Mouse (Mus musculus) midbrain, embryonic 11.5 days (tissue): Measurements from ENCODE around the gene Atp11a. TPM values are rescaled to one million over a fixed set of nuclear protein-coding genes. Genes with fewer than 3 reads are reported as not detected.

Experiments used
- ATAC-seq: fragments of 200-750 bp; cut with Nextera tagmentation; 2 replicates; pipeline ENCODE4 v1.8.0; 2017; ENCODE audit warnings: moderate TSS enrichment, moderate library complexity; ENCODE audit not compliant: low FRiP score
- DNase-seq: peaks from one replicate; pipeline ENCODE4 v3.0.0; 2015; ENCODE audit warnings: low spot score; ENCODE audit errors: missing footprints
- H3K27ac ChIP-seq: fragments of 300-500 bp; sonication (generic); 2 replicates; pipeline ENCODE4 v1.5.1; 2014; ENCODE audit warnings: low read depth, low read length
- H3K27me3 ChIP-seq: fragments of 300-500 bp; sonication (generic); 2 replicates; pipeline ENCODE4 v1.6.1; 2014; ENCODE audit warnings: mild to moderate bottlenecking, low read length, moderate library complexity, mixed read lengths; ENCODE audit not compliant: control insufficient read depth, insufficient read depth
- H3K36me3 ChIP-seq: fragments of 300-500 bp; sonication (generic); 2 replicates; pipeline ENCODE4 v1.6.1; 2014; ENCODE audit warnings: mild to moderate bottlenecking, low read length, moderate library complexity, mixed read lengths; ENCODE audit not compliant: control insufficient read depth, insufficient read depth
- H3K4me1 ChIP-seq: fragments of 300-500 bp; sonication (generic); 2 replicates; pipeline ENCODE4 v1.6.1; 2014; ENCODE audit warnings: low read length; ENCODE audit not compliant: control insufficient read depth, insufficient read depth
- H3K4me2 ChIP-seq: fragments of 300-500 bp; sonication (generic); 2 replicates; pipeline ENCODE4 v1.6.1; 2014; ENCODE audit warnings: mild to moderate bottlenecking, moderate library complexity
- H3K4me3 ChIP-seq: fragments of 300-500 bp; sonication (generic); 2 replicates; pipeline ENCODE4 v1.5.1; 2014; ENCODE audit warnings: low read depth, low read length
- H3K9ac ChIP-seq: fragments of 300-500 bp; sonication (generic); 2 replicates; pipeline ENCODE4 v1.6.1; 2014; ENCODE audit warnings: low read length
- H3K9me3 ChIP-seq: fragments of 300-500 bp; sonication (generic); 2 replicates; pipeline ENCODE4 v1.6.1; 2016; ENCODE audit warnings: low read length; ENCODE audit not compliant: control insufficient read depth
- WGBS: fragments of 180-500 bp; shearing (Covaris S2); extraction: QIAGEN DNeasy Blood & Tissue Kit; methylation state at CpG from one replicate; pipeline ENCODE4 v1.1.7; 2014; 5-methylcytosine and 5-hydroxymethylcytosine counted together
- polyA plus RNA-seq: library from polyadenylated mRNA; unstranded; fragments of >200 nt; fragmentation: Nextera tagmentation; extraction: Ambion mirVana; gene quantifications from 2 replicates; pipeline ENCODE4 v1.2.1, GENCODE M21; 2014

Atp11a gene
- polyA plus RNA-seq, 1 experiment from 2014 or later: 10.0 TPM

DNA sequence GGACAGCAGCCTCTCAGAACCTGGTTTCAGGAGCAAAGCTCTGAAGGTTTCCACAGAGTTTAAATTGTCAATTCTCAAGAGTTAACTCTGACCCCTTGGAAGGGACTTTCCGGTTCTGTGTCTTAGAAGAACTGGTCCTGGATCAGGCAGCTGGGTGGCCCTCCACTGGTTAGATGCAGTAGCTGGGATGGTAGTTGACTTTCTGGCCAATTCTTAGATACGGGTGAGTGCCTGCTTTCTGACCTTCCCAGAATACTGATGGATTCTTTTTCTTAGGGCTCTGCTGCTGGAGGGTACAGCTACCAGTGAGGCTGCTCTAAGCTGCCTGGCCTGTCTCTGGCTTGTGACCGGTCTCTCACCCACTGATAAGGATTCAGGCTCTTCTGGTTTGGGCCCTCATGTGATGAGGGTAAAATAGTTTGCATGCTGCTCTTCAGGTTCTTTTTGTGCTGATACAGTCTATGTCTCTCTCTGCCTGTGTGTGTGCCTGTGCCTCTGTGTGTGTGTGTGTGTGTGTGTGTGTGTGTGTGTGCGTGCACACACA lies 6.8 kb downstream of the Atp11a start:
- H3K4me3 ChIP-seq: no peak overlapping the region
- no peak overlapping the region for H3K27ac ChIP-seq
- no peak overlapping the region for H3K4me2 ChIP-seq
- no peaks in the 10 kb centered on the region for H3K4me1 ChIP-seq
- DNase-seq (no peak), ATAC-seq (no peak)
- H3K9ac ChIP-seq: no peak overlapping the region
- H3K36me3 ChIP-seq: no peaks in the 10 kb centered on the region
- H3K27me3 ChIP-seq: no peaks in the 10 kb centered on the region; the same call in 1 of the 2 replicates
- H3K9me3 ChIP-seq: no peaks in the 10 kb centered on the region
- WGBS: 79% methylated on average over 4 of the region's 4 CpGs

DNA sequence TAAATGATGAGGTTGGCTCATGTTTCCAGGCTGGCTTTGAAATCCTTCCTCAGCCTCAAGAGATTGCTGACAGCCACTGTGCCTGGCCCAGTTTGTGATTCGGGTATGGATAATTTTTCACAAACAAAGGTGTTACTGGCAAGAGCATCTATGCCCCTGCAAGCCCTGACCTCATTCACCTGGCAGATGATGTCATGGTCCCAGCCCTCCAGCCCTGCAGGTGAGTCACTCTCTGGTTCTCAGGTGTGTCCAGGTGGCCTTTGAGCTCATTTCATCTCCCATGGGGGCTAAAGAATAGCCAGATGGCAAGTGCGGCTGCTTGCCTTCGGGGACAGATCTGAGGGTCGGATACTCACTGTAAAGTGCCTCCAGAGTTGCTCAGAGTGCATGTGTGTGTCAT lies 8.2 kb downstream of the Atp11a start:
- Histone ChIP-seq H3K9ac (no peak overlapping the region), H3K27me3 (no peaks in the 10 kb centered on the region), H3K9me3 (no peaks in the 10 kb centered on the region), H3K4me2 (no peak overlapping the region), H3K4me1 (no peaks in the 10 kb centered on the region), H3K36me3 (no peaks in the 10 kb centered on the region), H3K4me3 (no peak overlapping the region), H3K27ac (no peak overlapping the region)
- ATAC-seq (no peak), DNase-seq (no peak)
- 90% methylated on average over 4 of the region's 4 CpGs for WGBS

DNA sequence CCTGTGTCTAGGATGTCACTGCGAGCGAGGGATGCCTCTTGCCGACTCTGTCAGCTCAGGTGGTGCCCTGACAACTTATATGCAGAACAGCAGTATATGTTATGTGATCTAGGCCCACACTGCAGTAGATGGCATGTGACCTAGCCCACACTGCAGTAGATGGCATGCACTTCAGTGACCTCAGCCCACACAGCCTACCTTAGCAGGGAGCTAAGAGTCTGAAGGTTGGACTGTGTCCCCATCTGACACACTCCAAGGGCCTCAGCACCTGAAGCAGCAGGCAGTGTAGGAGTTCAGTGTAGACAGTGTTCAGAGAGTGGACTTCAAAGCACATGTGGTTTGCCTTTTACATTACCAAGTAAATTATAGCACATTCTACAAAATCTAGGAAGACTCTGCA lies 10.4 kb downstream of the Atp11a start:
- peak; percentile 37 for DNase-seq
- WGBS: 95% methylated on average over 3 of the region's 3 CpGs
- Histone ChIP-seq H3K27me3 (no peaks in the 10 kb centered on the region), H3K4me1 (no peaks in the 10 kb centered on the region), H3K4me3 (no peak overlapping the region), H3K36me3 (no peaks in the 10 kb centered on the region), H3K4me2 (no peak overlapping the region), H3K9ac (no peak overlapping the region), H3K27ac (no peak overlapping the region), H3K9me3 (no peaks in the 10 kb centered on the region)
- ATAC-seq: no peak

DNA sequence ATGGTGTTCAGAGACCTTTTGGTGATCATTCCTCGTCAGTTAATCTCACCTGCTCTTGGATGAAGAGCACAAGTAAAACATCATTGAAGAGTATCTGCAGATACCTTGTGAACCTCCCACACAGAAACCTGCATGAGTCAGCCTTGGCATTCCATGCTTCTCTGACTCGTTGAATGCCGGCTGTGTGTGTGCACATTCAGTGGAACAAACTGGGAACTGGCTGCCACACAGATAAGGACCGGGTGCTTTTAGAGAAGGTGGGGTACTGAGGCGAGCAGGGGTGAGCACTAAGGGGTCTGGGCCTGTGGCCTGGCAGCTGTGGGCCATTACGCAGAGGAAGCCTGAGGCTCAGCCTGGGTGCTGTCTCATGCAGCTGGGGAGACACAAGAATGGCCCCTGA lies 11.9 kb downstream of the Atp11a start:
- Histone ChIP-seq H3K4me3 (no peak overlapping the region), H3K27me3 (no peaks in the 10 kb centered on the region), H3K27ac (no peak overlapping the region), H3K9ac (no peak overlapping the region), H3K36me3 (no peaks in the 10 kb centered on the region), H3K4me1 (no peaks in the 10 kb centered on the region), H3K9me3 (no peaks in the 10 kb centered on the region), H3K4me2 (no peak overlapping the region)
- 85% methylated on average over 6 of the region's 6 CpGs for WGBS
- DNase-seq (peak; percentile 66), ATAC-seq (no peak)

DNA sequence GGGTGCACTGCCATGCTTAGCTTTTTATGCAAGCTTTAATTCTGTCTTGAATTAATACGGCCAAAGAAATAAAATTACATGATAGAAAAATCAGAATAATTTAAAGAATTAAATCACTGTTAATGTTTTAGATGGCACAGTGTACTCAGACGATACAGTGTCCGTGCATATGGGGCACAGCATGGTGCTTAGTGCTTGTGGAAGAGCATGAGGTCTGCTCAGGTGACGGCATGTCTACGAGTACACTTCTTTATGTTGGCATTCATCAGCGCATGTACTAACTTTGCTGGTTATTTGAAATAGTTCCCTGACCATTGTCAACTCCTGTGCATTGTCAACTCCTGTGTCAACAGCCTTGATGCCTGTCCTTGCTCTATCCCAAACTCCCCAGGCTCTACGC lies 12.5 kb downstream of the Atp11a start:
- DNase-seq (no peak), ATAC-seq (no peak)
- H3K9ac ChIP-seq: no peak overlapping the region
- WGBS: 90% methylated on average over 7 of the region's 7 CpGs
- no peaks in the 10 kb centered on the region for H3K4me1 ChIP-seq
- H3K27ac ChIP-seq: no peak overlapping the region
- no peaks in the 10 kb centered on the region for H3K27me3 ChIP-seq
- no peak overlapping the region for H3K4me3 ChIP-seq
- no peaks in the 10 kb centered on the region for H3K9me3 ChIP-seq
- H3K4me2 ChIP-seq: no peak overlapping the region
- no peaks in the 10 kb centered on the region for H3K36me3 ChIP-seq

DNA sequence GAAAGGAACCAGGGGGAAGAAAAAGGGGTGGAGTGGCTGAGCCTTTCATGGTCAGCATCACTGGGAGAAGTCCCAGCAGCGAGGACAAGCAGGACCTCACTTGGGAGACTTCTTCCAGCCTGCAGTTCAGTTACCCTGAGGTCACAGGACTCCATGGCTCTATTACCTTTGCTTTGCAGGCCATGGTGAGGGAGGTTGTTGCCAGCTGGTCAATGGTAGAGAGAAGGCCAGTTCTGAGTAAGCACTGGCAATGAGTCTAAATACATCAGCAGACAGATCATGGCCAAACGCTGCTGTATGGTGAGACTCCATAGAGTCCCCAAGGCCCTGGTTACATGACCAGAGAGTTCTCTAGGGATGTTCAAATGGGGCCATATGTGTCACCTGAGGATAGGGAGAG lies 15.5 kb downstream of the Atp11a start:
- Histone ChIP-seq H3K27me3 (no peaks in the 10 kb centered on the region), H3K4me1 (0 out of 2 replicates have a peak, but pooled peaks cover 2% of the 10 kb centered on the region), H3K4me3 (no peak overlapping the region), H3K4me2 (no peak overlapping the region), H3K9ac (no peak overlapping the region), H3K36me3 (no peaks in the 10 kb centered on the region), H3K9me3 (no peaks in the 10 kb centered on the region), H3K27ac (no peak overlapping the region)
- ATAC-seq (no peak), DNase-seq (no peak)
- 95% methylated on average over 2 of the region's 2 CpGs for WGBS

DNA sequence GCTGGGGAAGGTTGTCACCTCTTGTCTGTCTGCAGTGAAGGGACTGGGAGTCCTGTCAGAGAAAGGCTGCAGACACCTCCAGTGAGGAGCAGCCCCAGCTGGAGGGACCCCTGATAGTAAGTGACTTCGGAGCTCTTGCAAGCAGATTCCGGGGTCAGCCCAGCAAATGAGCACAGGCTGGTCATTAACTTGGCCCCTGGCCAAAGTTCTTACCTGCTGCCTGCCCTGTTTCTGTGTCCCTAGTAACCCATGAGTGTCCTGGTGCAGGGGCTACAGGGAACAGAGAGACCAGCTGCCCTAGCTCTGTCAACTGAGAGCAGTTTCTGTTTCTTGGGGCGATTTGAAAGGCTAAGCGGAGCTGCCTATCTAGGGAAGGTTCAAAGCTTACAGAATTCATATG lies 17.1 kb downstream of the Atp11a start:
- WGBS: 92% methylated on average over 4 of the region's 4 CpGs
- no peaks in the 10 kb centered on the region for H3K27me3 ChIP-seq
- DNase-seq (no peak), ATAC-seq (no peak)
- no peak overlapping the region for H3K4me3 ChIP-seq
- H3K4me1 ChIP-seq: 0 out of 2 replicates have a peak, but pooled peaks cover 2% of the 10 kb centered on the region
- no peak overlapping the region for H3K9ac ChIP-seq
- no peak overlapping the region for H3K27ac ChIP-seq
- H3K9me3 ChIP-seq: no peaks in the 10 kb centered on the region
- no peaks in the 10 kb centered on the region for H3K36me3 ChIP-seq
- H3K4me2 ChIP-seq: no peak overlapping the region

DNA sequence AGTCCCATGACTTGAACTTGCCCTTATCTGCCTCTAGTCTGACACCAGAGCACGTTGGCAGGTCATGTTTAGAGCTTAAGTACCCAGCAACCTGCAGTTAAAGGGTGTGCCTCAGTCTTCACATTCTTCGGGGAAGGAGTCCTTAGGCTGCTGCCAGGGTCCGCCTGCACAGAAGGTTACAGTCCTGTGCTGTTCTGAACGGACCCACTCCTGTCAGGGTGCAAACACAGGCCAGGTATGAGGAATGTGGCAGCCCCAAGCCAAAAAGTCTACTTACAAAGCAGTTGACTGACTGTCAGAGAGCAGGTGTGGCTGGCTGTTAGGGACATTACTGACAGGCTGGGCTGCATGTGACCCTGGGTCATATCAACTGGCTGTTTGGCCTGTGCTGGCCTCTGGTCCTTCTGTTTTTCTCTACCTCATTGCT lies 18.1 kb downstream of the Atp11a start:
- 77% methylated on average over 4 of the region's 4 CpGs for WGBS
- Histone ChIP-seq H3K4me1 (0 out of 2 replicates have a peak, but pooled peaks cover 2% of the 10 kb centered on the region), H3K4me2 (no peak overlapping the region), H3K4me3 (no peak overlapping the region), H3K36me3 (no peaks in the 10 kb centered on the region), H3K9me3 (no peaks in the 10 kb centered on the region), H3K27me3 (no peaks in the 10 kb centered on the region), H3K27ac (no peak overlapping the region), H3K9ac (no peak overlapping the region)
- ATAC-seq (no peak), DNase-seq (peak; percentile 19)

DNA sequence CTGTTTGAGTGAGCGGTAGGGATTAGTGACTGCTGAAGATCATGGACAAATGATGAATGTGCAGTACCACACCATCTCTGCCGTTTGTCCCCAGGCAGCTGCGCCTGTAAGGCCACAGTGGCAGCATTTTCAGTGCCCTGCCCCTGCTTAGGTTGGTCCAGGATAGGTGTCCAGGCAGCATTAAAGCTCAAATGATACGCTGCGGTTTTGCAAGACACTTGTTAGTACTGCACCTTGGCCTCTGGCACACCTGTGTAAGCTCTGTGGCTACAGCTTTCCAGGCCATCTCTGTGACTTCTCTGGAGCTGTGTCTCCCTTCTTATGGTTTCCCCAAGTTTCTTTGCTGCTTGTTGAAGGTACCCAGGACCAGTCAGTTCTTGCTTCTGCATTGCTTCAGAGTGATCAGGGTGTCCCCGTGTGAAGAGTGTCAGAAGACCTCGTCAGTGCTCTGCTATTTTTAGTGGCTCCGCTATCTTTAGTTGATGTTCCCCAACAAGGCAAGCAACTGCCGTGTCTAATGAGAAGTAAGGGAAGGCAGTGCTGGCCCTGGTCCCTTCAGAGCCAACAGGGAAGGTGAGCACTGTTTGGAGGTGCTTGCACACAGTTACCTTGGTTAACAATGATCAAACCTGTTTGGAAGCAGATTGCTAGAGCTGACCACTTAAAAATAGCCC lies 18.6 kb downstream of the Atp11a start:
- 0 out of 2 replicates have a peak, but pooled peaks cover 2% of the 10 kb centered on the region for H3K4me1 ChIP-seq
- ATAC-seq: no peak
- H3K9me3 ChIP-seq: no peaks in the 10 kb centered on the region
- no peak overlapping the region for H3K4me2 ChIP-seq
- H3K9ac ChIP-seq: no peak overlapping the region
- no peaks in the 10 kb centered on the region for H3K36me3 ChIP-seq
- DNase-seq: no peak
- no peak overlapping the region for H3K27ac ChIP-seq
- no peak overlapping the region for H3K4me3 ChIP-seq
- 83% methylated on average over 9 of the region's 9 CpGs for WGBS
- no peaks in the 10 kb centered on the region for H3K27me3 ChIP-seq
